Mouse (Mus musculus) retina, postnatal 1 day (tissue): ENCODE measurements around the gene Mbtps1.

Experiments used
- DNase-seq: peaks from one replicate; pipeline ENCODE4 v3.0.0-alpha.2; 2012

Mbtps1 gene

DNA sequence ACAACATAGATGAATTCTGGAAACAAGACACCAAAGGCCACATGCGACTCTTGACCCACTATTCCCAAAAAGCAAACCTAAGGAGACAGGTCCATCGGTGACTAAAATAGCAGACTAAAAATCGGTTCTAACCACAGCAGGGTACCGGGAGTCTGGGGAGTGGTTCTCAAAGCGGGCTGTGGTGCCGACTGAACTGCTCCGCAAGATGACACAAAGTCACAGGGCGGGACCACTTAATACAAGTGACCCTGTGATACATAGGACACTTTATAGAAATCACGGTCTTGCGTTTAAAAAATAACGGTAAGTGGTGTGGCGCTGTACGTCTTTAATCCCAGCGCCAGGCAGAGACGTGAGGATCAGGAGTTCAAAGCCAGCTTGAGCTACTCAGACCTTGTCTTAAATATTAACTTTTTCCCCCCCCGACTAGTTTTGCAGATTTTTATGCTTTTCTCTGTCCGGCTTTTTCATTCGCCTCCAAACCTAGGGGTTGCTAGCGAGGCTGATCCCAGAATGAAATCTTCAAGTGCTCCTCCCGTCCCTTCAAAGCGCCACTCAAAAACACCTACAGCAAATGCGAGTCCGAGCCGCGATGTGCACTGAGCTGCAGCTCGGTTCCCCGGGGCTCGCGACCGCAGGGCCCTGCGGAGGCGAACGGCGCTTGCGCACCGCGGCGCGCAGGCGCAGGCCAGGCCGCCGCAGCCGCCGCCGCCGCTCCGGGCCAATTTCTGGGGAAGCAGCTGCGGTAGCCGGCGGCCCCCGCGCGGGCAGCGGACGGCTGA, 523 bp downstream of the Mbtps1 start:
- no peak for DNase-seq

DNA sequence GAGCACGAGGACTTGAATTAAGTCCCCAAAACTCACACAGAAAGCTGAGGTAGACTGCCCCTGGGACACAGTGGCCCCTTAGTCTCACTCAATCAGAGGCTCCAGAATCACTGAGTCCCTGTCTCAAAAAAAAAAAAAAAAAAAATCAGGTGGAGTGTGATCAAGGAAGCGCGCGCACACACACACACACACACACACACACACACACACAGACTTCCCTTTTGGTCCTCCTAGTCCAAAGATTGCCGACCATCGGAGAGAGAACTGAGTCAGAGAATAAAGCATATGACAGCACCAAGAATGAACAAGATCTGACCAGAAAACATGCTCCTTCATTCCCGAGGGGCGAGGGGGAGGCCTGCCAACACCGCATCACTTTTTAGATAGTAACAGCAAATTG, 1.4 kb downstream of the Mbtps1 start:
- no peak for DNase-seq

GRCm38 (mm10) chr8:119555861-119556260, 2.7 kb downstream of the Mbtps1 start:
- DNase-seq = no peak

GRCm38 (mm10) chr8:119552967-119553366, 5.6 kb downstream of the Mbtps1 start:
- no peak for DNase-seq

DNA sequence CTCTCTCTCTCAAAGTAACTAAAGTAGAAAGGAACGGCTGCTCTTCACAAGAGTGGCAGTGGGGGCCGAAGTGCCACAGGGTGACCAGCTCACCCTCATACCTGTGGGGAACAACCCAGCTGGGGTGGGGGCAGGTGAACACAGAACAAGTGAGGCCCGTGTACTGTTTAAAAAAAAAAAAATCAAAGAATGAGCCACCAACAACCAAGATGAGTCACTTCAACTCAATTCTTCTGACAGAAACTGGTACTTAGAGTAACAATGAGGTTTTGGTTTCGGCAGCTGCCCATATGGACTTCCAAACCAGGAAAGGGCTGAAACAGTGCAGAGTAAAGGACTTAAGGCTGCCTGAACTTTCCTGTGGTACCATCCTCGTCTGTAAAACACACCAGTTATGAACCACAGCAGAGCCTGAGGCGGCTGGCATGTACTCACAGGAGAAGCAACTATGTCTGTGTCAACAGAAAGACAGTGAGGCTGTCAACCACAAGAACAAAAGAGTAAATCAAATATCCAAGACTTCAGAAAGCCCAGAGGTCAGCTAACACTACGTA, 9.9 kb downstream of the Mbtps1 start:
- DNase-seq = no peak

- no peak for DNase-seq
Measured at GRCm38 (mm10) chr8:119547019-119547691, 11.4 kb downstream of the Mbtps1 start.

DNA sequence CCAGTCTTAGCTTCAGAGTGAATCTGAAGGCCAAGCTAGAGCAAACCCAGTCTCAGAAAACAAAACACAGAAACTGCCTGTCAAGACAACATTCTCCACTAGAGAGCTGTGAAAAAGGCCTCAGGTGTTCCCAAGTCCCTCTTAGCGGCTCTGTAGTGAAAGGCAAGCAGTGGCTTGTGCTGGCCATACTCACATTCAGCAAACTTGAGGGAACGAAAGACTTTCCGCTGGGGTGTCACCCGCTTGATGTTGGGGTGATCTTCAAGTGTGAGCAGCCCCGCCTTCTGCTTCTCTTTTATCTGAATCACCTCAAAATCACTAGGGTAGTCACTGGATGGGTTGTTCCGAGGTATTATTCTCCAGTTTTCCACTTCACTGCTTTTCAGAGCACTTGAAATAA, 12.7 kb downstream of the Mbtps1 start:
- no peak for DNase-seq

DNA sequence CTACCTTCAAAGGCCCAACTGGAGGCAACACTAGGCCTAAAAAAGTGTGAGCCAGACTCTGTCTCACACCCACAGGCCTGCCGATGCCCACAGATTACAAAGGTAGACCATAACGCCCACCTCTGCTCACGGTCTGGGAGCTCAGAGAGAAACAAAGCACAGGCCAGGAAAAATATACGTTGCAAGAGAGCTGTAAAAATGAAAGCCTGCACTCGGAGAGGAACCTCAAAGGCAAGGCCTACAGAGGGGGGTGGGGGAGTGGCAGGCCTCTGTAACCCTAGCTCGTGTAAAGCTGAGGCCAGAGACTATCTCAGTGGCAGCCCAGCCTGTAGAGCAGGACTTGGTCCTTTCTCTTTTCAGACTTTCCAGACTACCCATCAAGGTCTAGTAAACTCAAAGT, 13.4 kb downstream of the Mbtps1 start:
- DNase-seq = no peak

DNA sequence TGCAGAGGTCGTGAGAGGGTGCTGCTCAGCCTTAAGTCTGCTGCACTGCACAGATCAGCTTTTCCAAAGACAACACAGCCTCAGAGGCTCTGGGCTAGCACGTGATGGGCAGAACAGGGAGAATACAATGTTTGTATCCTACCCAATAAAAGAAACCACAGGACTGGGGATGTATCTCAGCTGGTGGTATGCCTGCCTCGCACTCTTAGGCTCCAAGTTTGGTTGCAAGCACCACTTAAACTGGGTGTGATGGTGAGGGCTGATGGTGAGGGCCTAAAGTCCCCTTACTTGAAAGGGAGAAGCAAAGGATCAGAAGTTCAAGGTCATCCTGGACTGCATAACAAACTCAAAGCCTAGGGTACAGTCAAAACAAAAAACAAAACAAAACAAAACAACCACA, 13.9 kb downstream of the Mbtps1 start:
- no peak for DNase-seq

- no peak for DNase-seq
Measured at GRCm38 (mm10) chr8:119531973-119532372, 26.6 kb downstream of the Mbtps1 start.

- DNase-seq = no peak
Measured at GRCm38 (mm10) chr8:119531397-119531796, 27.1 kb downstream of the Mbtps1 start.

DNA sequence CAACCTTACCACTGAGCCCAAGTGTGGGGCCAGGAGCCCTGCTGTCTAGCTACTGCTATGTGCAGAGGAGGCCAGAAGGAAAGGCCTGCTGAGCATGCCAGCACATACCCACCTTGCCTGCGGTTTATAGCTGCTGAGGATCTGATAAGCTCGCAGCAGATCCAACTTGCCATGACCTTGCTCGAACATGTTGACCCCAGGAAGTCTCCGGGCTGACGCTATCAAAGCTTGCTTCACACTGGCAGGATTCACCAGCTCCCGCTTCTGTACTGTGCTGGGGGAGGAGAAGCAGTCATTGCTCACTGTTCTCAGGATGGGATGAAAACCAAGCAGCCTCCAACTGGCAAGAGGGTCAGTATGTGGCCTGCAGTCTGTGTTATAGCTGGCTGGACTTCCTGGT, 27.6 kb downstream of the Mbtps1 start:
- DNase-seq = no peak

GRCm38 (mm10) chr8:119528762-119529161, 29.8 kb downstream of the Mbtps1 start:
- DNase-seq = no peak

DNA sequence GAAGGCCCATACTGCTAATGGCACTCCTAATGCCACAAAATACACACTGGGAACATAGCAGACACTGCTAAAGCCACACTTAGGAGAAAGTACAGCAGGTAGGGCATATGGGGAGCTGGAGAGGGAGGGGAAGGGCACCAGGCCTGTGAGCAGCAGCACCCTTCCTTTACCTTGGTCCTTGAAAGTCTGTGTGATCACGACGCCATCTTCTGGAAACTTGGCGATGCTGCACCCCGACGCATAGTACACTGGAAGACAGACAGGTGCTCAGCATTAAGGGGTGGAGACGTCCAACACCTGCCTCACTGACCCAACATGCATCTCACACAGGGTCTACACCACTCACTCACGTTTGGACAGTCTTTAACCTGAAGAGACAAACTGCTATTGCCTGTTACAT, 38.4 kb downstream of the Mbtps1 start:
- peak; percentile 49 for DNase-seq

DNA sequence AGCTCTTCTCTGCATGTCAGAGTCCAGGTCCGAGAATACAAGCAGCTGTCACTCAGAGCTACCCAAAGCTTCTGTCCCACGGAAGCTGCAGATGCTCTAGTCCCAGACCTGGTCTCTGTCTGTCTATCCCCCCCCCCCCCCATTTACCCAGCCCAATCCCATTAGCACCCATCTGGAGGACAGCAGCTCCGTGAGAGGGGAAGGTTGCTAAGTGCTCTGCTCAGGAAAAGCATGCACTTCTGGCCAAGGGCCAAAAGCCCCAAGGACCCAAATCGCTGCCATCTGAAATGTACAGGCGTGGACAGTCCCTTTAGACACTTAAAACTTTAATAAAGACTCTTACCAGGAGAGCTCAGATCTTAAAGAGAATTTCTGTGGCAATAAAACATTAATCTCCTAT, 41.9 kb downstream of the Mbtps1 start:
- peak; percentile 56 for DNase-seq

DNA sequence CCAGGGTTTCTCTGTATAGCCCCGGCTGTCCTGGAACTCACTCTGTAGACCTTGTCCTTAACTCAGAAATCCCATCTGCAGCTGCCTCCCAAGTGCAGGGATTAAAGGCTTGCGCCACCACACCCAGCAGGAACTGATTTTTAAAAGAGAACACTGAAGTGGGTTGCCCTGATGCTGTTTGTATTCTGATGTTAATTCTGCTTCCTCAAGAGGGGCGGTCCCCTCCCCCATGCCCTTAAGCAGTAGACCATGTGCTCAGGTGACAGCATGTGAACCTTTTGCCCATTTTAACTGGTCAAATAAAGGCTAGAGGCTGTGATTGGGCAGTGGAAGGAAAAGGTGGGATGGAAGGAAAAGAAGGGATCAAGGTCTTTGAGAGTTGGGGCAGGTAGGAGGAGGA, 42.8 kb downstream of the Mbtps1 start:
- no peak for DNase-seq

DNA sequence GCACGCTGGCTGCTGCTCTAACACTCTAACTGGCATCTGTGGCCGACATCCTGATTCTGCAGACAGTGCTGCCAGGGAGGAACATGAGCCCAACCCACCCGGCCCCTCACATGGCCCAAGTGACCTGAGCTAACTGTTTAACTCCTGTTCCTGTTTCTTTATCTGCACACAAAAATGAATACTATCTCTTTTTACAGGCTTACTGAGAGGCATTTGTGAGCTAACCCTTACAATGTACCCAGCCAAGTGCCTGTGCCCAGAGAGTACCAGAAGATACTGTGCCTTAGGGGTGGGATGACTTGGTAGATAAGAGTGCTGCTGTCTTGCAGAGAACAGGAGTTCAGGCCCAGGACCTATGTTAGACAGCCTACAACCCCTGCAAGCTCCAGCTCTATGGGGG, 43.6 kb downstream of the Mbtps1 start:
- DNase-seq = no peak

DNA sequence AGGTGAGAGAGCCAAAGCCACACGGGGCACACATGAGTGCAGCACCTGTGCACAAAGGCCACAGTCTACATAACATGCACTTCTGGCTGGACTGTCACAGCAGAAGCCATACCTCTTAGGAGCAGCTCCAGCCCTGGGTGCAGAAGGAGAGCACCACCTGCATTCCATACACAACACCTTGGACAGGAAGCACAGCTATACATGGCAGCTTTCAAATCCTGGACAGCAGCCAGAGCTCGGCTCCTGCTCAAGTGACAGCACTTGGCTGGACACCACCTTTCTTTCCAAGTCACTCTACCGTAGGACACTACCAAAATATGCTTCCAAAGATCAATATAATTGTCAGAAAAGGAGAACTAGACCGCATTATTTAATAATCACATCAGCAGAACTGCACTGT, 45.1 kb downstream of the Mbtps1 start:
- no peak for DNase-seq

- DNase-seq = no peak
Measured at GRCm38 (mm10) chr8:119511722-119512121, 46.8 kb downstream of the Mbtps1 start.

DNA sequence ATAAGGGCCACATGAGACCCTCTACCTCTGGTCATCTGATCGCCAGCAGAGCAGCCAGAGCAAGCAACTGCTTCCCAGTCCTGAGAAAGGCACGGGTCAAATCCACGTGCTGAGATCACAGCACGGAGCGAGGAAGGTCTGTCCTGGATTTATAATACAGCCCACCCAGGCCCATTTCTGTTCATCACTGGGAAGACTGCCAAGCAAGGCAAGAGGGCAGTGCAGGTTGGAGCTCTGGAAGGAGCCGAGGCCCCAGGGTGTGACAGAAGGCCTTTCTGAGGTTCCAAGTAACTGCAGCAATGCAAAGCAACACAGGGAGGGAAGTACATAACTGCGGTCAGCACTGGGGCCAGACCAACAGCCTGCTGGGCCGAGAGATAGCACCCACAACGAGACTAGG, 48.1 kb downstream of the Mbtps1 start:
- no peak for DNase-seq

GRCm38 (mm10) chr8:119506106-119506505, 52.4 kb downstream of the Mbtps1 start:
- no peak for DNase-seq

- DNase-seq = peak; percentile 42
Measured at GRCm38 (mm10) chr8:119505488-119505887, 53.0 kb downstream of the Mbtps1 start.

- peak; percentile 93 for DNase-seq
Measured at GRCm38 (mm10) chr8:119503191-119503767, 55.3 kb downstream of the Mbtps1 start.

- no peak for DNase-seq
Measured at GRCm38 (mm10) chr8:119502111-119502510, 56.4 kb downstream of the Mbtps1 start.
